Mouse (Mus musculus) thymus, postnatal 10 days (tissue): ENCODE measurements at regions not wholly inside any gene's neighbourhood (a gene's known extent, or its start where the extent isn't known, plus 50 kb on each side); places are given as distances from the start of the nearest gene placed in this dataset.

Experiments used
- DNase-seq, 2 experiments: peaks; one replicate each; pipeline ENCODE4 v3.0.0; 2021; ENCODE audit warnings: low spot score in 2 of 2

GRCm38 (mm10) chr6:8831204-8831603 is 52.9 kb upstream of the Ica1 start:
- DNase-seq = peak in 1 of 2 experiments; percentile 15

- no peak for DNase-seq
Measured at GRCm38 (mm10) chr6:8832924-8833323, 54.6 kb upstream of the Ica1 start.

GRCm38 (mm10) chr6:8853657-8854056 is 75.4 kb upstream of the Ica1 start:
- no peak for DNase-seq

GRCm38 (mm10) chr6:8860581-8860980 is 82.3 kb upstream of the Ica1 start:
- DNase-seq = no peak

- DNase-seq = no peak
Measured at GRCm38 (mm10) chr6:8863843-8864620, 84.2 kb upstream of the Nxph1 start.

GRCm38 (mm10) chr6:8877373-8878070 is 70.7 kb upstream of the Nxph1 start:
- DNase-seq = no peak

GRCm38 (mm10) chr6:8893665-8894064 is 54.6 kb upstream of the Nxph1 start:
- no peak for DNase-seq

- no peak for DNase-seq
Measured at GRCm38 (mm10) chr6:8896097-8896496, 52.1 kb upstream of the Nxph1 start.

GRCm38 (mm10) chr6:8896822-8897221 is 51.4 kb upstream of the Nxph1 start:
- no peak for DNase-seq

GRCm38 (mm10) chr6:8897334-8897733 is 50.9 kb upstream of the Nxph1 start:
- DNase-seq = no peak

- DNase-seq = no peak
Measured at GRCm38 (mm10) chr6:8898268-8898667, 50.0 kb upstream of the Nxph1 start.
